Mouse (Mus musculus) heart, adult 10 weeks (tissue): ENCODE measurements around the gene Vmn1r61. TPM values are rescaled to one million over a fixed set of nuclear protein-coding genes. Genes with fewer than 3 reads are reported as not detected.

Source experiments
- polyA plus RNA-seq: library from polyadenylated mRNA; stranded (reverse); fragments of 350-450 nt; fragmentation: Illumina TruSeq; extraction: RNeasy Lipid Tissue Mini Kit (QIAGEN cat#74804); gene quantifications from one replicate; pipeline ENCODE4 v1.2.3, GENCODE M21; 2014; ENCODE audit warnings: low read depth, low replicate concordance

The Vmn1r61 gene
- not detected for polyA plus RNA-seq

DNA sequence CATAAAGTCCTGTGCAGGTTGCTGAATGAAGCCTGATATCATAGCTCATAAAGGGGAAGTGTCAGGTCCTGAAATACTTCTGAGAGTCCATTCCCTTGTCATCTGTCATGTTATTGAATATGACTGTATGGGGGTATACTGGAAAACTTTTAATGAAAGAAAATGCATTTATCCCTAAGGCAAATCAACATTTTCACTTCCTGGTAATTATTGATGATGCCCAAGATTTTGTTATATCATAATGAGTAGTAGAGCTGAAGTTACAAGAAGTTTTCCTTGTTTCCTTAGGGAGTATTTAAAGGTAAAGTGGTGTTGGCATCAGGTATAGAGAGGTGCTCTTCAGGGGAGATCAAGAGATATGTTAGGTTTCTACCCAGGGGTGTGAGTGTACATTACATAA is at the start of gene Vmn1r61:
Gene Vmn1r61 (minus strand): TSS at position 101 of the 400 bp plus-strand sequence.

Other genes starting within 250 kb of the Vmn1r61 start
- not detected for gene Vmn1r58, start 199.9 kb downstream of the Vmn1r61 start, polyA plus RNA-seq
- gene Vmn1r59, start 156.5 kb downstream of the Vmn1r61 start, polyA plus RNA-seq: not detected
- not detected for gene Vmn2r28, start 119.3 kb downstream of the Vmn1r61 start, polyA plus RNA-seq
- not detected for gene Vmn1r60, start 66.0 kb downstream of the Vmn1r61 start, polyA plus RNA-seq
- not detected for gene Vmn1r62, start 60.3 kb upstream of the Vmn1r61 start, polyA plus RNA-seq
- gene Vmn1r63, start 192.2 kb upstream of the Vmn1r61 start, polyA plus RNA-seq: not detected